Mouse (Mus musculus) olfactory bulb, adult 2 months (tissue): ENCODE measurements around the gene Me1.

ENCODE experiments used
- CTCF ChIP-seq: fragments of 200-500 bp; IDR thresholded peaks from 2 replicates; pipeline ENCODE4 v1.5.1; 2012; ENCODE audit warnings: low read depth, mild to moderate bottlenecking, low read length, moderate library complexity; ENCODE audit not compliant: insufficient read depth
- POLR2A ChIP-seq: fragments of 200-500 bp; IDR thresholded peaks from 2 replicates; pipeline ENCODE4 v1.6.1; 2012; ENCODE audit warnings: mild to moderate bottlenecking, low read depth, low read length, moderate library complexity; ENCODE audit not compliant: insufficient read depth

GRCm38 (mm10) chr9:86624039-86624438, 71.7 kb downstream of the Me1 start:
- no peak for TF ChIP-seq CTCF
- TF ChIP-seq POLR2A, result no peak
